Mouse (Mus musculus) cerebellum, adult 8-10 months (tissue): ENCODE measurements at regions not wholly inside any gene's neighbourhood (a gene's known extent, or its start where the extent isn't known, plus 50 kb on each side); places are given as distances from the start of the nearest gene placed in this dataset.

Experiments used
- DNase-seq: peaks from one replicate; pipeline ENCODE4 v3.0.0; 2022

- DNase-seq: no peak
Observed at GRCm38 (mm10) chr5:4496907-4497200, 261.0 kb downstream of the Fzd1 start.

GRCm38 (mm10) chr5:4496132-4496906 lies 261.5 kb downstream of the Fzd1 start:
- DNase-seq: peak; percentile 87

GRCm38 (mm10) chr5:4495482-4495881 lies 262.4 kb downstream of the Fzd1 start:
- peak; percentile 50 for DNase-seq

- no peak for DNase-seq
Observed at GRCm38 (mm10) chr5:4486391-4487132, 271.3 kb downstream of the Fzd1 start.

GRCm38 (mm10) chr5:4485542-4486390 lies 272.1 kb downstream of the Fzd1 start:
- peak; percentile 91 for DNase-seq

GRCm38 (mm10) chr5:4484780-4485179 lies 273.1 kb downstream of the Fzd1 start:
- no peak for DNase-seq

DNA sequence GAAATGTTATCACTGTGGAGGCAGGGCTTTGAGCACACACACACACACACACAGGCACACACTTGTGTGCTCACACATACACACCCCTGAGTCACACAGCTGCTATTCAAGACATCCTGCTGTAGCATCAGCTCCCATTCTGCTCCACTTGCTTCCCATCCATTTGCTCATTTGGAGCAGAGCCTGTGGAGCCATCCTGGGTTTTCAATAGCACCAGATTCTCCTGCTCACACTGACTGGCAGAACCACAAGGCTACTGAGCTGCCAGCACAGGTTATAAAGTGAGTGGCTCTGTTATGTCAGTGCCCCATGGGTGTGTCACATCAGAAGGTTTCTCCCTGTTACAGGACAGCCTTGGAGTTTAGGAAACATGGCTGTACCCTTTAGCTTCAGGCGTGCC lies 273.7 kb downstream of the Fzd1 start:
- peak; percentile 43 for DNase-seq

GRCm38 (mm10) chr5:4474255-4474654 lies 282.1 kb downstream of the Mterf1b start:
- DNase-seq: no peak
